Mouse (Mus musculus) regulatory T cell (primary cell): ENCODE measurements around the gene Gjb5.

Experiments
- in situ Hi-C: fragments of 300-600 bp; cut with MboI, MseI; formaldehyde crosslinking; loops from one replicate; pipeline ENCODE4 v1.15.1; 2025; ENCODE audit warnings: high pct_unique_total_duplicates

Gene Gjb5

DNA sequence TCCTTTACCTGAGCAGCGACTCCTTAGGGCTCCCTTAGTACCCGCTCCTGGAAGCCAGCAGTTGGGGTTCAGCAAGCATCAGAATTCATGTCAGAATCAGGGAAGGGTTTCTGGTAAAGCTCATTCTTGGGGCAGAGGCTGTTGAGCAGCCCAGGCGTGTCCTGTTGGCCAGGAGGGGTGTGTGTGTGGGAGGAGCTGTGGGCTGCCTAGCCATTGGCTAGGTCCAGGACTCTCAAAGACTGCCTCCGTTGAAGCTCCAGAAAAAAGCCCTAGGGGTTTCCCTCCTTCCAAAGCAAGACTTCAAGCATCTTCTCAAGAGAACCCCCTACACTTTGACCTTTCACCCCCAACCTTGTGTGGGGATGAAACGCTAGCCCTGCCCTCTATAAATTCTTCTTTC is at the start of gene Gjb5:
TSS of gene Gjb5 (minus strand) at position 164 of the 400 bp plus-strand sequence.
- in situ Hi-C loops = no loop called here

- in situ Hi-C loops = no loop called here
Measured at GRCm38 (mm10) chr4:127402614-127403013, 44.6 kb upstream of the Gjb5 start.

DNA sequence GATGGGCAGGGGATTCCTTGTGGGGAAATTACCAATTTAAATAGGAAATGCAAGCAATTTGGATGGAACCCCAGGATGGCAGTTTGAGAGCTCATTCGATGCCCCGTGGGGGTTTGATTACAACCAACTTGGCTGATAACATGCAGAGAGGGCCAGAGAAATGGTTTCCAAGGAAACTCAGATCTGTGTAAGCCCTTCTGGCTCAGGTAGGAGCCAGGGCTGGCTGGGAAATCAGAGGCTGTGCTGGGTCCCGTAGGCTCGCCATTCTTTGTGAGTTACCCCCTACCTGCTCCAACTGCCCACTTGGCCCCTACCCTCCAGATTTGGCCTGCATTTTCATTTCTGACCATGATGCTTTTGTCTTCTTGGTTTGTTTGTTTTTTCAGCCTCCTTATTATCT is 44.2 kb upstream of the Gjb5 start:
- in situ Hi-C loops = no loop called here

DNA sequence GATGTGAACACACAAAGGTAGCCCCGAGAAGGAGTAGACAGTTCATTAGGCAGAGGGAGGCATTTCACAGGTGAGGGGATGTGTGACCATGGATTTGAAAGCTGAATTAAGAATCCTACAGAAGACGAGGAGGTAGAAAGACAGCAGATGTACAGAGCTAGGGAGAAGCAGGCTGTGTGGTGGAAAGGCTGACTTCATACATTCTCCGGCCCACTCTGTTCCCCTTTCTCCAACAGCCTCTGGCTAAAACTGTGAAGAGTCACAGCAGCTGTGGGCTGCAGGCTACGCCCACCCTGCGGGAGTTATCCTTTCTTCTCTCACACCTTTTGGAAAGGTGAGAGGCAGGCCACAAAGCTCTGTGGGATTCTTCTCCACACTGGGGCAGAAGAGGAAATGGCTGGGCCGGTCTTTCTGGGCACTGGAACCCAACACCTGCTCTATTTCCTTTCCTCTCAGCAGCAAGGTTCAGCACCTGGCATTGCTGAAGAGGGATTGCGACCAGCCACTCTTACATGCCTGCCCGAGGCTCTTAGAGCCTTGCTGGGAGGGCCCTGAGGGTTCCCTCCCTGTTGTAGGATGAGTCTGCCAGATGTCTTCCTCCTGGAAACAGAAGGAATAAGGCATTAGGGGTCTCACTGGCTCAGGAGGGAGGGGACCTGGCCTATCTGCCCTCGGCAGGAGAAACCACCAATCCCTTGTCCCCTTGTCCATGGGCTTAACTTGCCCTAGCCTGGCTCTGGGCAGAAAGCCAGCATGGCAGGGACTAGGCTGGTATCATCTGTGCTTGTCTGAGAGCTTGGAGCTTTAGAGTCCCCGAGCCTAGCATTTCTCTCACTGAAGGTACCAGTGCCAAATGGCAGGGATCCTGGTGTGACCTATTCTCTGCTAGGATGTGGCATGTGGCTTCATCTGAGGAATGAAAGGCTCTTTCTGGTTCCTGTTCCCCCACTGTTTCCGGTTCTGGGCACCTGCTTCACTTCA is 42.5 kb upstream of the Gjb5 start:
- in situ Hi-C loops = no loop called here

GRCm38 (mm10) chr4:127395591-127395990 is 37.6 kb upstream of the Gjb5 start:
- in situ Hi-C loops = no loop called here

DNA sequence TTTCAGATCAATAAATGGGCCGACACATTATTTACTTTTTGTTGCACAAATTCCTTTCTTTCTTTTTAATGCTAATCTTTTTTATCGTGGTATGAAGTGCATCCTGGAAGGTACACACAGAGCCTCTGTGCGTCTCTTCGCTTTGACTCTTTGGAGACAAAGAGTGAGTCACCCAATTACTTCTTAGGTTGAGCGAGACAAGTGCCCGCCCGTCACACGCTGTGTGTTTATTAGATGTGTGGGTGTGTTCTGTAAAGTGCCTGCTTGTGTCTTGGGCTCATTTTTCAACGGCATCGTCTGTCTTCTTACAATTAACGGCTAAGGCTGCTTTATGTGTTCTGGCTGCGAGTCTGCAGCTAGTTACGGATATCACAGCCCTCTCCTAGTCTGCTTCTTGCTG is 31.7 kb upstream of the Gjb5 start:
- in situ Hi-C loops = no loop called here

- in situ Hi-C loops = loop anchor here (5.0 kb wide), 1 partner anchor 1175 kb away; no protein-coding TSS in a partner anchor
Measured at GRCm38 (mm10) chr4:127377344-127377743, 19.4 kb upstream of the Gjb5 start.

- in situ Hi-C loops = loop anchor here (5.0 kb wide), 1 partner anchor 1177 kb away; no protein-coding TSS in a partner anchor
Measured at GRCm38 (mm10) chr4:127375541-127376177, 17.7 kb upstream of the Gjb5 start.

DNA sequence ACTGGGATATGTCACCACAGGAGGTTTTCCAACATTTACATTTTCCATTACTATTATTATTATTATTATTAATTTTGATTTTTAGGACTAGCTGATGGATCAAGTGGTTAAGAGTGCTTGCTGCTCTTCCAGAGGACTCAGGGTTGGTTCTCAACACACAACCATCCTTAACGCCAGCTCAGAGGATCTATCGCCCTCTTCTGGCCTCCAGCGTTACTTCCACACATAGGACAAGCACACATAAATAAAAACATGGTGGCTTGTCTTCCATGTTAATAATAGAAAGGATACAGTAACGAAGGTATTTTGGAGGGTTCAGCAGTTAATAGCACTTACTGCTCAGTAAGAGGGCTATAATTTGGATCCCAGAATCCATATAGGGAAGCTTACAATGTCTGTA is 16.7 kb upstream of the Gjb5 start:
- in situ Hi-C loops = loop anchor here (5.0 kb wide), 1 partner anchor 1178 kb away; no protein-coding TSS in a partner anchor

- in situ Hi-C loops = no loop called here
Measured at GRCm38 (mm10) chr4:127373491-127373890, 15.5 kb upstream of the Gjb5 start.

DNA sequence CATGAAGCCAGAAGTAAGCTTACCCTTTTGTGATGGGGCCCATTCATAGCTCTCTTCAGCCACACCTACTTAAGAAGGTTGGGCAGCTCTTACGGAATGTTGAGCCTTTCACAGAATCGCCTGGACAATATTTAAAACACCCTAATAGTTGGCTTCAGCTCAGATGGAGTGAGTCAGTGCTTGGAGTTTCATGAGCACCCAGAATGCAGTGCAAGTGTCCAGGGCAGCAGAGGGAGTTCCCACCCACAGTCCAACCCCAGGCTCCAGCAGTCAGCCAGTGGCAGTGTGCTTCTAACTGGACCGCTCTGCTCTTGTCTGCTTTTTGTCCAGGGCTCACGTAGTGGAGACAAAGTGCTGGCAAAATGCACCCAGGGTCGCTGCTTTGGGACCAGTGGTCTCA is 13.6 kb upstream of the Gjb5 start:
- in situ Hi-C loops = no loop called here

GRCm38 (mm10) chr4:127370447-127370846 is 12.5 kb upstream of the Gjb5 start:
- in situ Hi-C loops = no loop called here

GRCm38 (mm10) chr4:127368379-127368973 is 10.5 kb upstream of the Gjb5 start:
- in situ Hi-C loops = no loop called here

GRCm38 (mm10) chr4:127365834-127366233 is 7.9 kb upstream of the Gjb5 start:
- in situ Hi-C loops = no loop called here

DNA sequence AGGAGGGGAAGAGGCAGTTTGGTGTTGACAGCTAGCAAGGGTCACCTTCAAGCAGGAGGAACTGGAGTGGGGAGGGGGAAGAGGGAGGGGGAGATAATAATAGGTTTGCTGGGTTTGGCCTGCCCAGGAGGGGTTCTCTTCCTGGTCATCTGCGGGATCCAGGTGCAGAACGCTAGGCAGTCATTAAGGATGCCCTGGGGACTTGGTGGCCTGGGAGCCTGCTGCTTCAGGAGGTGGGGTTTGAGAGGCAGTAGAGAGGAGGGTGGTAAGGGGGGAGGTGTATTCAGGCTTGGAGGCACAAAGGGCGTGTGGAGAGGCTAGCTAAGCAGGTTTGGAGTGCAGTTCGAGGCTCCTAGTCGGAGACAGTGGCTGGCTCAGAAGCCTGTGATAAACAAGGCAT is 7.5 kb upstream of the Gjb5 start:
- in situ Hi-C loops = no loop called here

DNA sequence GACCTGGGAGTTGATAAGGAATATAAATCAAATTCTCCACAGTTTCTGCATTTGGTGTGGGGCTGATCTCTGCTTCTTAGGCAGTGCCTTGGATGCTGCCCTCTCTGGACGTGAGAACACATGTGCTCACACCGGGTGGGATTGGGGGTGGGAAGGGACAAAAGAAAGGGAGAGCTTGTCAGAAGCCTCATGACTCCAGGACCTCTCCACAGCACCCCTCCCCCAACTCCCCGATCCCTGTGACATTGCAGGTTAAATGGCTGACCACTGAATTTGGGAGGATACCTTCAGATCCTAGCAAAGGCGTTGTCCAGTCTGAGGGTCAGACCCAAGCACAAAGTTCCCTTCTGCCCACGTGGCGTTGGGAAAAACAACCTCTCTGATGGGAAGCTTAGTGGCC is 6.5 kb upstream of the Gjb5 start:
- in situ Hi-C loops = no loop called here

- in situ Hi-C loops = no loop called here
Measured at GRCm38 (mm10) chr4:127363331-127363730, 5.3 kb upstream of the Gjb5 start.

GRCm38 (mm10) chr4:127362520-127362919 is 4.5 kb upstream of the Gjb5 start:
- in situ Hi-C loops = no loop called here

- in situ Hi-C loops = no loop called here
Measured at GRCm38 (mm10) chr4:127354506-127355485, 3.2 kb downstream of the Gjb5 start.

DNA sequence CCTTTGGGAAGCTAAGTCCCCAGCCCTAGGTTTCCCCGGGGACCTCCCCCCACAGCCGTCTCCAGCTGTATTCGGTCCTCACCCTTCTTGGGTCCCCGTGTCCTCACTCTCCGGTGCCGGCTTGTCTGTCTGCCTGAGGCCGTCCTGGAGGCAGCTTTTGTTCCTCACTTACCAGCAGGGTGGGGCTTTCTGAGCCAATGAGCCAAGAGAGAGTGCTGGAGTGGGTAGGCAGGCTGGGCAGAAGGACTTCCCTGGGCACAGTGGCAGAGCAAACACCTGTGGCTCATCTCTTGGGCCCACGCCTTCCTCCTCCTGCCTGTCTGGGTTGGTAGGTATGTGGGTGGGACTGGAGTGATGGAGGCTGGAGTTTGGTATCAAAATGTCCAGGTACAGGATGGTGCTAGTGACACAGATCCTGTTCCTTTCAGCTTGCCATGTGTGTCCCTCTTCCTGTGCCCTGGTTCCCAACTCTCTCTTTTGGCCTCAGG is 4.0 kb downstream of the Gjb5 start, which contains the start of gene Gjb4:
TSS of gene Gjb4 (minus strand) at position 131 of the 488 bp plus-strand sequence.
- in situ Hi-C loops = no loop called here

GRCm38 (mm10) chr4:127352594-127352993 is 5.4 kb downstream of the Gjb5 start:
- in situ Hi-C loops = no loop called here
